Mouse (Mus musculus) frontal cortex, postnatal 25 days (tissue): ENCODE data around the gene Aplnr.

Experiments used
- DNase-seq, 2 experiments: peaks; one replicate each; pipeline ENCODE4 v3.0.0; 2022; ENCODE audit warnings: low spot score in 2 of 2

Gene Aplnr

DNA sequence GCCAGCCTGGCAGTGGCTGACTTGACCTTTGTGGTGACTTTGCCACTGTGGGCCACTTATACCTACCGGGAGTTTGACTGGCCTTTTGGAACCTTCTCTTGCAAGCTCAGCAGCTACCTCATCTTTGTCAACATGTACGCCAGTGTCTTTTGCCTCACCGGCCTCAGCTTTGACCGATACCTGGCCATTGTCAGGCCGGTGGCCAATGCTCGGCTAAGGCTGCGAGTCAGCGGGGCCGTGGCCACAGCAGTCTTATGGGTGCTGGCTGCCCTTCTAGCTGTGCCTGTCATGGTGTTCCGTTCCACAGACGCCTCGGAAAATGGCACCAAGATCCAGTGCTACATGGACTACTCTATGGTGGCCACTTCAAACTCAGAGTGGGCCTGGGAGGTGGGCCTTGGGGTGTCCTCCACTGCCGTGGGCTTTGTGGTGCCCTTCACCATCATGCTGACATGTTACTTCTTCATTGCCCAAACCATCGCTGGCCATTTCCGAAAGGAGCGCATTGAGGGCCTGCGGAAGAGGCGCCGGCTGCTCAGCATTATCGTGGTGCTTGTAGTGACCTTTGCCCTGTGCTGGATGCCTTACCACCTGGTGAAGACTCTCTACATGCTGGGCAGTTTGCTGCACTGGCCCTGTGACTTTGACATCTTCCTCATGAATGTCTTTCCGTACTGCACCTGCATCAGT, 951 bp downstream of the Aplnr start:
- DNase-seq = no peak

GRCm38 (mm10) chr2:85137601-85138140, 1.6 kb downstream of the Aplnr start:
- no peak for DNase-seq

GRCm38 (mm10) chr2:85138143-85138542, 2.1 kb downstream of the Aplnr start:
- no peak for DNase-seq

GRCm38 (mm10) chr2:85139393-85139792, 3.4 kb downstream of the Aplnr start:
- DNase-seq = no peak

- no peak for DNase-seq
Measured at GRCm38 (mm10) chr2:85139846-85140245, 3.8 kb downstream of the Aplnr start.

GRCm38 (mm10) chr2:85140833-85141232, 4.8 kb downstream of the Aplnr start:
- DNase-seq = no peak

DNA sequence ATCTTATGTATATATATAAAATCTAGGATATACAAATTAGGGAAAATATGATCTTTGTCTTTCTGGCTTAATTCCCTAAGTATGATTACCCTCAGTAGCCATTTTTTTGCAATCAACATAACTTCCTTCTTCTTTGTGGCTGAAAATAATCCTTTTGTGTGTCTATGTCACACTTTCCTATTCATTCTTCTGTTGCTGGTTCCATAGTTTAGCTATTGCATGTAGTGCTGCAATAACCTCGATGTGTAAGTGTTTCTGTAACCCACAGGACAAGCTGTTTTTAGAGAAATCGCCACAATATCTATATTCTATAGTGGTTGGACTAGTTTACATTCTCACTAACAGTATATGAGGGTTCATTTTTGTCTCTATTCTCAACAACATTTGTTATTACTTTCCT, 8.9 kb downstream of the Aplnr start:
- no peak for DNase-seq

GRCm38 (mm10) chr2:85145346-85145745, 9.3 kb downstream of the Aplnr start:
- DNase-seq = no peak

DNA sequence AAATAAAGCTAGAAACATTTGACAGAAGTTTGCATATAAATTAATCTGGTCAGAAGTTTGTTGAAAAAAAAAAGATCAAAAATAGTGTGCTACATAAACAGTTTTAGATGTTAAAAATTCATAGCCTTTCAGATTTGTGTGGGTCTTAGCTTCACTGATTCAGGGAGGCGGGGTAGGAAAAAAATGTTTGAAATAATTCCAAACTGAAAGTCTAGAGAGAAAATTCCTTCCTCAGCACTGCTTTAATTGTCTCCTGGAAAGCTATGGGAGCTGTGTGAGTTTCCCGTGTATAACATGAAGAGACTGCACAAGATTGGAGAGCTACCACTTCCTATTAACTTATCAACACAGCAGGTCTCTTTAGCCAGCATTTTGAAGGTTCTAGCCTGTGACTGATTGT, 11.5 kb downstream of the Aplnr start:
- no peak for DNase-seq

- DNase-seq = no peak
Measured at GRCm38 (mm10) chr2:85150373-85150772, 14.3 kb downstream of the Aplnr start.

DNA sequence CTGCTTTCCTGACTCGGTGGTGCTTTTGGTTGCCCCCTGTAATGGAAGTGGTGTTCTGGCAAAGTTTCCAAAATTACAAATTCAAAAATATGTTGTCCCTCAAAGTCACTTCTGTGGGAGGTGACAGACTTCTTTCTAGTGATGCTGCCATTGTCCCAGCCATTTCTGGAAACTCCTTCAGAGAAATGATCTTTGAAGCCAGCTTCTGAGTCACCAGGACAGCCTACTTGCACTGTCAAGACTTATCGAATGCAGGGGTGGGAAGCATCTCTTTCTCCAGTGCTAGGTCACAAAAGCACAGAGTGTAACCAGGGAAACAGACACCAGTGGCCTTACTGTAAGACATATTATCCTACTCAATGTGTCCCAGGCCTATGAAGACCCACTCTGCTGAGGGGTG, 15.2 kb downstream of the Aplnr start:
- DNase-seq = no peak

- no peak for DNase-seq
Measured at GRCm38 (mm10) chr2:85155334-85155733, 19.3 kb downstream of the Aplnr start.

DNA sequence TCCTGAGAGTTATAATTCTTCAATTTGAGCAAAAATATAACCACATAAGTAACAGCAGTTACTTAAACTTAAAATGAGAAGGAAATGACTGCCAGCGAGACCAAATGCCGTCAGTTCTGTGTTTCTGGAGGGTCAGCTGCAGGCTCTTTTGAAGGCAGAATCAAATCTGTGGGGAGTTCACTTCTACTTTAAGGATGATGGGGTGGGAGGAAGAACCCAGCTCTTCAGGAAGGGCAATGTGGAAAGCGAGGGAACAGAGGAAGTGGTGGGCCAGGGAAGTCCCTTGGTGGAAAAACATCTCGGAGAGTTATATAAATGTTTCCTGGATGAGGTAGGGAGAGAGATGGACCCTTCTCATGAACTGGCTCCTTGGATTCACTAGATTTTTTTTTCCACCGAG, 20.1 kb downstream of the Aplnr start:
- no peak for DNase-seq

DNA sequence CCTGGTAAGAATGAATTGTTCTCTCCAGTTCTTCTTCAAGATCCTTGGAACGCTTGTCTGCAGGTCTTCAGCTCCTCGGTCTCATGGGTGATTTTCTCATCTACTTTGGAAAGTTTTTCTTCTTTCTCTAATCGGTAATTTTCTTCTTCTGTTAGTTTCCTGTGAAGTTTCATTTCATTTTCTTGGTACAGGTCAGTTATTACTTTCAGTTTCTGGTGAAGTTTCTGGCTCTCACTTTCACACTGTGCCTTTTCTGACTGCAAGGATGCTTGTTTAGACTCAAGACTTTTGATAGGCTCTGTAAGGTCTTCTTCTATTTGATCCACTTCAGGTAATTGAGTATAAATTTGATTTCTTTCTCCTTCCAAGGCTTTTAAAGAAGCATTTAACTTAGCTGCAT, 21.4 kb downstream of the Aplnr start:
- DNase-seq = no peak

- no peak for DNase-seq
Measured at GRCm38 (mm10) chr2:85160901-85161637, 25.0 kb downstream of the Aplnr start.

GRCm38 (mm10) chr2:85161638-85162093, 25.6 kb downstream of the Aplnr start:
- DNase-seq = no peak

DNA sequence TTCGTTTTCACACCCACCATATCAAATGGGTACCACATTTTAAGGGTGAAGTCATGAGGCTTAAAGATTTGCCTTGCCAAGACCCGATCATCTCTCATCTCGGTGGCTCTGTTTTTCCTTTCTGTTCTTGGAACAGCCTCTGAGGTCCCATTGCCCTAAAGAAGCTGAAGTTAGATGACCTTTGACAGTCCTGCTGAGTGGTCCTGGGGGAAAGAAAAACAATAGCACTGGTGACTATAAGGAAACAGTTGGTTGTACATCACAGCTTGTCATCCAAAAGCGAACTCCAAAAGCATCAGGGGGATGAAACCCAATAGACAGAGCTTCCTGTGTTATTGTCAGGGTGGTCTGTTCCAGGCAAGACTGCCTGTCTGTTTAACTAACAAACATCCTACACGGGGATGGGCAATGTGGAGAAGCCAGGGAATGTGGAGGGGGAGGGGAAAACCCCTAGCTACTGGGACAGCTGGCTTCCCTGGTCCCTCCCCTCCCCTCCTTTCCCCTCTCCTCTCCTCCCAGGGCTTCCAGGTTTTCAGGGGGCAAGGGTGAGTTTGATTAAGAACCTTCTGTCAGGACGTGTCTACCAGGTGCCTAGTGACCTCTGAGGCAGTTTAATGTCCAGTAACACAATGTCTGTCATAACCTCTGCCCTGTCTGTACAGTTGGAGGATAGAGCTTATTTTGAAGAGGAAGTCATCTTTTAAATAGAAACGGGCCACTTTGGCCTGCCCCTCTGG, 27.5 kb downstream of the Aplnr start:
- DNase-seq = no peak

DNA sequence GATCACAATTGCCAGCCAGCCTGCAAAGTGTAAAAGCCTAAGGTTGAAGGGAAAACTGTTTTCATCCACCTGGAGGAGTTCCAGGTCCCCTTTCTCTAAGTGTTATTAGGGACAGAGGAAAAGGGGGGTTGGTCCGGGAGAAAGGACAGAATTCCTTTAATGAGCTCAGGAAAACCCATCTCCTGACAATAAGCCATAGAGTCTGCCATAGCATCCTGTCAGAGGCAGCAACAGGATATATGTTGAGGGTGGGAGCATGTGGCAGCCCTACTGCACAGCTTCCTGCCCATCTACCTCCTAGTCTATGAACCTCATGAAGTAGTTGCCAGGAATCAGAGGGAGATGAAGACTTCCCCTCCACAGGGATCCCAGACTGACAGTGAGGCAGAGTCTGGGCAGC, 31.6 kb downstream of the Aplnr start:
- DNase-seq = no peak

DNA sequence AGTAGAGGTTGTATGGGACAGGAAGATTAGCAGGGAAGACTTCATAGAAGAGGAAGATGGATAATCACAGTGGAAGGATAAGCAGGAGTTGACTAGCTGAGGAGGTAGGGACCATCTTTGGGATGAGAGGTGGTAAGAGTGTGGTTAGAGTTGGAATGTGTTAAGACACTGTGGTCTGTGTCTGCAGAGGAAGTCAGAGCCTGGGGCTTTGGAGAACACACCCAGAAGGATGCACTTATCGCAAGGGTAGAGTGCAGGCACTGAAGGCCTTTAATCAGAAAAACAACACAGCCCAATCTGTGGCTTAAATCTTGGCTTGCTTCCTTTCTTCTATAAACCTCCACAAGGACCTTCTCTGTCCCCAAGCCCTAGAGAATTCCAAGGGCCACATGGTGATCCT, 32.3 kb downstream of the Aplnr start:
- no peak for DNase-seq

- DNase-seq = no peak
Measured at GRCm38 (mm10) chr2:85172071-85172762, 36.2 kb downstream of the Aplnr start.

DNA sequence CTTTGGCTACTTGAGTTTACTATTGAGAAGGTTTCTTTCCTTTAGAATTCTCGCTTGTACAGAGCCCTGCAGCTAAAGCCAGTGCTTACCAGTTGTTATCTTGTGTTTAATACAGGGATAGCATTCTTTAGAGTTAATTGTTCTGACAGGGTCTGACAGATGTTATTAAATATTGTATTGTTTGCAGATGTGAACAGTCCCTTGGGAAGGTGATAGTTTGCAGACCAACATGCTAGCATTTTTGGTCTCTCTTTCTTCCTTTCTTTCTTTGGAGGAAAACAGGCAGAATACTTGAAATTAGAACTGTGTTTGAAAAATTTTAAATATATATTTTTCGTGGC, 36.7 kb downstream of the Aplnr start:
- DNase-seq = no peak

GRCm38 (mm10) chr2:85173545-85173944, 37.5 kb downstream of the Aplnr start:
- no peak for DNase-seq
